Mouse (Mus musculus): ENCODE measurements around the gene Nav3.

DNA sequence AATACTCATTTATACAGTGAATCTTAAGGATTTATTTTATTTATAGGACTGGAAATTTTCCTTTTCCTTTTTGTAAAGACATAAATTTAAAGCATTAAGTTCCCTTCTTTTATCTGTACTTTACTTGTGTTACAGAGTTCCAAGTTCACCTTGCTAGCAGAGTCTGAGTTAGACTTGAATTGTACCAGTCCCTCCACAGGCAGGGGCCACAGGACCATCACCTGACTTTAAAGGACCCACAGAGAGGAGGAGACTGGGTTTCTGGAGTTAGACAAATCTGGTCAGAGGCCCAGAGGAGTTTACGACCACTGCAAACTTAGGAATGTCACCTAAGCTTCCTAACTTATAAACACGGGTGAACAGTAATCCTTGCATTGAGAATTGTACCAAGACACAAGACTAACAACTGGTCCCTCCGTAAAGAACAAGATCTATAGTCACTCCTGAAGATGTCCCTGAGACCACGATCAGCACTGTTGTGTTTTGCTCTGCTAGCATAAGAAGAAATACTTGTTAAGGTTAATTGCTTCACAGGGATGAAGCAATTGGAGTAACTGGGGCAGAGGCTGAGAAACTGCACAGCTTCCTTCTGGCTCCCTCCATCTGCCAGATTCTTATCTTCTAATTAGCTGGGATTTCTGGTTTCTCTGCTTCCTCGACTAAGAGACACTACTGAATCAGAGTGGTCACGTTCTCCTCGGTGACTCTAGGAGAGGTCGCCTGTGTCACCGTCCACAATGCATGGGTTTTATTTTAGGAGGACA, 550.2 kb downstream of the Nav3 start:
- TF ChIP-seq POLR2A (IDR thresholded peaks at IDR 0.05; ENCODE audit: extremely low read depth, insufficient read depth, low read length) (no peak), CTCF (IDR thresholded peaks at IDR 0.05; ENCODE audit: low read depth, low read length) (no peak)

Data from liver, adult 2 months (tissue).